8 mouse cellular contexts compared by ENCODE assay signal in genomic region chr8:105304325-105305210, GRCm38 (mm10). TPM values are rescaled to one million over a fixed set of nuclear protein-coding genes. Genes with fewer than 3 reads are reported as not detected.
DNase-seq lines count a peak whose midpoint lies in the region; ATAC-seq and TF ChIP-seq lines count a peak whose summit lies in the region.

No protein-coding gene starts in this region.

- TF ChIP-seq CTCF in cortical plate, adult 2 months (IDR thresholded peaks at IDR 0.05; ENCODE audit: extremely low read depth, insufficient read depth, low read length), result no peak

- TF ChIP-seq POLR2A in cortical plate, adult 2 months (IDR thresholded peaks at IDR 0.05; ENCODE audit: extremely low read depth, insufficient read depth, low read length), result peak; percentile 54; the same call in 1 of the 2 replicates

- no peaks in the 10 kb centered on the region for H3K27me3 ChIP-seq in heart, embryonic 14.5 days (ENCODE audit: control insufficient read depth, insufficient read depth, low read length)
- no peaks in the 10 kb centered on the region for H3K27me3 ChIP-seq in liver, embryonic 12.5 days (replicated peaks)

- H3K36me3 ChIP-seq in heart, embryonic 14.5 days (ENCODE audit: control insufficient read depth, insufficient read depth, low read length), result peaks cover 78% of the 10 kb centered on the region
- peaks cover 100% of the 10 kb centered on the region for H3K36me3 ChIP-seq in liver, embryonic 12.5 days

- no peak overlapping the region for H3K4me3 ChIP-seq in heart, embryonic 14.5 days (ENCODE audit: control insufficient read depth in 1 of 2, insufficient read depth in 1 of 2, low read depth in 1 of 2, low read length in 2 of 2)
- H3K4me3 ChIP-seq in cortical plate, adult 2 months (ENCODE audit: insufficient read depth, low read length), result no peak overlapping the region
- no peak overlapping the region for H3K4me3 ChIP-seq in liver, embryonic 12.5 days

- peak overlapping the region in 1 of 2 experiments; percentile 39; a peak in 3 of 4 replicates for H3K27ac ChIP-seq in heart, embryonic 14.5 days (replicated peaks in 1 of 2; ENCODE audit: control insufficient read depth in 1 of 2, insufficient read depth in 1 of 2, low read depth in 2 of 2, low read length in 2 of 2)
- H3K27ac ChIP-seq in cortical plate, adult 2 months (ENCODE audit: insufficient read depth, low read length), result no peak overlapping the region
- peak overlapping the region; percentile 72 for H3K27ac ChIP-seq in liver, embryonic 12.5 days

- no peak overlapping the region for H3K4me2 ChIP-seq in heart, embryonic 14.5 days (ENCODE audit: low read length)
- H3K4me2 ChIP-seq in liver, embryonic 12.5 days, result 0 out of 2 replicates have a peak overlapping the region, but pooled peaks have one; percentile 29

- H3K9ac ChIP-seq in heart, embryonic 14.5 days (ENCODE audit: low read length), result peak overlapping the region; percentile 74
- H3K9ac ChIP-seq in liver, embryonic 12.5 days, result peak overlapping the region; percentile 25; the same call in 1 of the 2 replicates

- DNase-seq in heart, postnatal 25 days (ENCODE audit: low spot score), result no peak
- peak; percentile 55 for DNase-seq in CD4-positive, CD25-positive, alpha-beta regulatory T cell, adult 2 months (ENCODE audit: low read depth, low spot score)
- no peak for DNase-seq in spleen, postnatal 14 days (ENCODE audit: low spot score in 2 of 2)
- DNase-seq in lung, postnatal 25 days (ENCODE audit: low spot score), result no peak
- DNase-seq in left cerebral cortex, postnatal 14 days (ENCODE audit: low spot score in 2 of 2), result no peak

- intact Hi-C loops in heart, postnatal 25 days (cut with DNase I), result no loop called here
- intact Hi-C loops in left cerebral cortex, postnatal 14 days (cut with DNase I), result no loop called here

- 41% methylated on average over 9 of the region's 9 CpGs for WGBS in heart, embryonic 14.5 days
- 74% methylated on average over 9 of the region's 9 CpGs for WGBS in liver, embryonic 12.5 days (ENCODE audit: insufficient replicate concordance)

- ATAC-seq in heart, embryonic 14.5 days (ENCODE audit: insufficient number of reproducible peaks, insufficient read depth, low FRiP score, low read depth), result peak; percentile 11; the same call in 1 of the 2 replicates
- peak; percentile 5; the same call in 1 of the 2 replicates for ATAC-seq in liver, embryonic 12.5 days

- H3K4me1 ChIP-seq in heart, embryonic 14.5 days (ENCODE audit: control insufficient read depth in 2 of 2, insufficient read depth in 2 of 2, low read length in 2 of 2), result peaks cover 23 to 31% of the 10 kb centered on the region in 2 experiments
- peaks cover 3% of the 10 kb centered on the region; the same call in 1 of the 2 replicates for H3K4me1 ChIP-seq in cortical plate, adult 2 months (ENCODE audit: control insufficient read depth, insufficient read depth, low read length)
- H3K4me1 ChIP-seq in liver, embryonic 12.5 days, result peaks cover 69% of the 10 kb centered on the region

- no peaks in the 10 kb centered on the region for H3K9me3 ChIP-seq in heart, embryonic 14.5 days (ENCODE audit: control insufficient read depth, low read length)
- no peaks in the 10 kb centered on the region for H3K9me3 ChIP-seq in liver, embryonic 12.5 days (replicated peaks)

RNA-seq across cellular contexts. Expression of gene Elmo3, which starts 0.8 kb away (rescaled TPM):
- 3.4 TPM in 2 replicates for polyA plus RNA-seq in heart, embryonic 14.5 days (2014; fragmentation: Nextera tagmentation; extraction: Ambion mirVana)
- under 1 TPM; 0.81 to 0.91 TPM for total RNA-seq in heart, postnatal 25 days (2021)
- 2.4 and 2.9 TPM in 2 replicates for polyA plus RNA-seq in cortical plate, adult 2 months (2012; rRNA removed)
- polyA plus RNA-seq in liver, embryonic 12.5 days (2016; fragmentation: Nextera tagmentation; extraction: Ambion mirVana), result 2.7 and 3.0 TPM in 2 replicates
- under 1 TPM; 0.31 to 0.91 TPM for total RNA-seq in left cerebral cortex, postnatal 14 days (2021)

RNA-seq across cellular contexts. Expression of gene E2f4, which starts 7.1 kb away (rescaled TPM):
- polyA plus RNA-seq in heart, embryonic 14.5 days (2014; fragmentation: Nextera tagmentation; extraction: Ambion mirVana), result 50.3 and 51.3 TPM in 2 replicates
- total RNA-seq in heart, postnatal 25 days (2021), result 10 to 100 TPM; 19.8 to 21.5 TPM
- polyA plus RNA-seq in cortical plate, adult 2 months (2012; rRNA removed), result 63.4 and 65.6 TPM in 2 replicates
- polyA plus RNA-seq in liver, embryonic 12.5 days (2016; fragmentation: Nextera tagmentation; extraction: Ambion mirVana), result 239 TPM in 2 replicates
- 10 to 100 TPM; 31.5 to 32.1 TPM for total RNA-seq in left cerebral cortex, postnatal 14 days (2021)

RNA-seq across cellular contexts. Expression of gene Exoc3l, which starts 8.7 kb away (rescaled TPM):
- 13.7 and 14.7 TPM in 2 replicates for polyA plus RNA-seq in heart, embryonic 14.5 days (2014; fragmentation: Nextera tagmentation; extraction: Ambion mirVana)
- total RNA-seq in heart, postnatal 25 days (2021), result 1 to 10 TPM; 4.9 to 7.1 TPM
- polyA plus RNA-seq in cortical plate, adult 2 months (2012; rRNA removed), result 1.4 and 1.9 TPM in 2 replicates
- 11.9 and 13.8 TPM in 2 replicates for polyA plus RNA-seq in liver, embryonic 12.5 days (2016; fragmentation: Nextera tagmentation; extraction: Ambion mirVana)
- 1 to 10 TPM; 1.7 to 2.0 TPM for total RNA-seq in left cerebral cortex, postnatal 14 days (2021)

RNA-seq across cellular contexts. Expression of gene 4931428F04Rik, which starts 14.9 kb away (rescaled TPM):
- polyA plus RNA-seq in heart, embryonic 14.5 days (2014; fragmentation: Nextera tagmentation; extraction: Ambion mirVana), result 4.0 and 7.2 TPM in 2 replicates
- total RNA-seq in heart, postnatal 25 days (2021), result 1 to 10 TPM; 1.8 to 2.0 TPM
- 24.3 and 26.3 TPM in 2 replicates for polyA plus RNA-seq in cortical plate, adult 2 months (2012; rRNA removed)
- polyA plus RNA-seq in liver, embryonic 12.5 days (2016; fragmentation: Nextera tagmentation; extraction: Ambion mirVana), result 1.6 TPM in 2 replicates
- total RNA-seq in left cerebral cortex, postnatal 14 days (2021), result 10 to 100 TPM; 31.7 to 38.2 TPM

RNA-seq across cellular contexts. Expression of gene Lrrc29, which starts 21.5 kb away (rescaled TPM):
- polyA plus RNA-seq in heart, embryonic 14.5 days (2014; fragmentation: Nextera tagmentation; extraction: Ambion mirVana), result 1.2 and 1.4 TPM in 2 replicates
- 1 to 10 TPM; 1.3 to 1.9 TPM for total RNA-seq in heart, postnatal 25 days (2021)
- 3.7 and 4.3 TPM in 2 replicates for polyA plus RNA-seq in cortical plate, adult 2 months (2012; rRNA removed)
- 9.9 and 10.0 TPM in 2 replicates for polyA plus RNA-seq in liver, embryonic 12.5 days (2016; fragmentation: Nextera tagmentation; extraction: Ambion mirVana)
- total RNA-seq in left cerebral cortex, postnatal 14 days (2021), result 1 to 10 TPM; 5.1 to 6.9 TPM
